Mouse (Mus musculus): Measurements from ENCODE around the gene Slc35a3. TPM values are rescaled to one million over a fixed set of nuclear protein-coding genes. Genes with fewer than 3 reads are reported as not detected.

Slc35a3 gene
- total RNA-seq, 2 experiments from 2014 or later, result 12.6 to 15.6 TPM

- no peak for DNase-seq (ENCODE audit: low spot score in 2 of 2)
Measured at GRCm38 (mm10) chr3:116642373-116642772, 70.3 kb downstream of the Slc35a3 start.

- no peak for DNase-seq (ENCODE audit: low spot score in 2 of 2)
Measured at GRCm38 (mm10) chr3:116641811-116642371, 70.7 kb downstream of the Slc35a3 start.

- DNase-seq (ENCODE audit: low spot score in 2 of 2), result no peak
Measured at GRCm38 (mm10) chr3:116640024-116640423, 72.6 kb downstream of the Slc35a3 start.

- DNase-seq (ENCODE audit: low spot score in 2 of 2), result no peak
Measured at GRCm38 (mm10) chr3:116638572-116638971, 74.1 kb downstream of the Slc35a3 start.

- DNase-seq (ENCODE audit: low spot score in 2 of 2), result no peak
Measured at GRCm38 (mm10) chr3:116637693-116638476, 74.7 kb downstream of the Slc35a3 start.

GRCm38 (mm10) chr3:116635799-116636198 is 76.8 kb downstream of the Slc35a3 start:
- DNase-seq (ENCODE audit: low spot score in 2 of 2), result no peak

GRCm38 (mm10) chr3:116634853-116635252 is 77.8 kb downstream of the Slc35a3 start:
- no peak for DNase-seq (ENCODE audit: low spot score in 2 of 2)

GRCm38 (mm10) chr3:116634091-116634490 is 78.5 kb downstream of the Slc35a3 start:
- no peak for DNase-seq (ENCODE audit: low spot score in 2 of 2)

- no peak for DNase-seq (ENCODE audit: low spot score in 2 of 2)
Measured at GRCm38 (mm10) chr3:116632971-116633370, 79.7 kb downstream of the Slc35a3 start.

GRCm38 (mm10) chr3:116631459-116631858 is 81.2 kb downstream of the Slc35a3 start:
- DNase-seq (ENCODE audit: low spot score in 2 of 2), result no peak

- DNase-seq (ENCODE audit: low spot score in 2 of 2), result no peak
Measured at GRCm38 (mm10) chr3:116622641-116623040, 90.0 kb downstream of the Slc35a3 start.

GRCm38 (mm10) chr3:116620636-116621370 is 91.8 kb downstream of the Slc35a3 start:
- no peak for DNase-seq (ENCODE audit: low spot score in 2 of 2)

Other genes starting within 250 kb of the Slc35a3 start
- 10 to 100 TPM; 29.8 to 30.1 TPM for gene Rtca, start 204.6 kb downstream of the Slc35a3 start, total RNA-seq (2021)
- gene Dbt, start 199.8 kb downstream of the Slc35a3 start, total RNA-seq (2021), result 10 to 100 TPM; 16.1 to 16.9 TPM
- gene Lrrc39, start 149.9 kb downstream of the Slc35a3 start, total RNA-seq (2021), result 10 to 100 TPM; 37.8 to 38.6 TPM
- 1 to 10 TPM; 6.3 to 7.8 TPM for gene Sass6, start 117.8 kb downstream of the Slc35a3 start, total RNA-seq (2021)
- 10 to 100 TPM; 11.2 to 13.0 TPM for gene Trmt13, start 98.2 kb downstream of the Slc35a3 start, total RNA-seq (2021)
- 10 to 100 TPM; 26.6 TPM for gene Mfsd14a, start 50.2 kb downstream of the Slc35a3 start, total RNA-seq (2021)
- gene Gm43191, start 31.6 kb downstream of the Slc35a3 start, total RNA-seq (2021), result not detected
- 100 to 1,000 TPM; 272 to 307 TPM for gene Agl, start 95.3 kb upstream of the Slc35a3 start, total RNA-seq (2021)
- 1 to 10 TPM; 1.3 to 1.5 TPM for gene Frrs1, start 146.6 kb upstream of the Slc35a3 start, total RNA-seq (2021)